Mouse (Mus musculus) myocyte (in vitro differentiated cells): Measurements from ENCODE around the gene Ccdc152.

ENCODE experiments used
- E2F4 ChIP-seq: IDR thresholded peaks from one replicate; pipeline ENCODE4 v1.6.1; 2011; ENCODE audit warnings: mild to moderate bottlenecking, control low read depth, moderate library complexity; ENCODE audit not compliant: insufficient read depth
- MAX ChIP-seq: IDR thresholded peaks from one replicate; pipeline ENCODE4 v1.6.1; 2011; ENCODE audit warnings: low read depth, mild to moderate bottlenecking, control low read depth
- MYOG ChIP-seq, 3 experiments: IDR thresholded peaks; one replicate each; pipeline ENCODE4 v1.6.1; 2011; ENCODE audit warnings: control low read depth in 2 of 3, low read depth in 2 of 3, mild to moderate bottlenecking in 2 of 3; ENCODE audit not compliant: insufficient read length in 2 of 3, control insufficient read depth in 1 of 3, insufficient read depth in 1 of 3
- POLR2A ChIP-seq: IDR thresholded peaks from one replicate; pipeline ENCODE4 v1.6.1; 2011; ENCODE audit warnings: low read depth, mild to moderate bottlenecking, control low read depth, moderate library complexity; ENCODE audit not compliant: insufficient read length
- POLR2AphosphoS2 ChIP-seq: IDR thresholded peaks from one replicate; pipeline ENCODE4 v1.6.1; 2011; ENCODE audit warnings: low read depth, control low read depth; ENCODE audit not compliant: insufficient read length
- REST ChIP-seq: IDR thresholded peaks from one replicate; pipeline ENCODE4 v1.6.1; 2011; ENCODE audit warnings: mild to moderate bottlenecking, control low read depth, moderate library complexity; ENCODE audit not compliant: insufficient read depth, insufficient read length
- TCF12 ChIP-seq: IDR thresholded peaks from one replicate; pipeline ENCODE4 v1.6.1; 2011; ENCODE audit warnings: mild to moderate bottlenecking, control low read depth; ENCODE audit not compliant: poor library complexity, insufficient read depth, severe bottlenecking
- TCF3 ChIP-seq: IDR thresholded peaks from one replicate; pipeline ENCODE4 v1.6.1; 2011; ENCODE audit warnings: low read depth, control low read depth; ENCODE audit not compliant: insufficient read length
- USF1 ChIP-seq: IDR thresholded peaks from one replicate; pipeline ENCODE4 v1.6.1; 2011; ENCODE audit warnings: low read depth, mild to moderate bottlenecking, control low read depth, moderate library complexity

DNA sequence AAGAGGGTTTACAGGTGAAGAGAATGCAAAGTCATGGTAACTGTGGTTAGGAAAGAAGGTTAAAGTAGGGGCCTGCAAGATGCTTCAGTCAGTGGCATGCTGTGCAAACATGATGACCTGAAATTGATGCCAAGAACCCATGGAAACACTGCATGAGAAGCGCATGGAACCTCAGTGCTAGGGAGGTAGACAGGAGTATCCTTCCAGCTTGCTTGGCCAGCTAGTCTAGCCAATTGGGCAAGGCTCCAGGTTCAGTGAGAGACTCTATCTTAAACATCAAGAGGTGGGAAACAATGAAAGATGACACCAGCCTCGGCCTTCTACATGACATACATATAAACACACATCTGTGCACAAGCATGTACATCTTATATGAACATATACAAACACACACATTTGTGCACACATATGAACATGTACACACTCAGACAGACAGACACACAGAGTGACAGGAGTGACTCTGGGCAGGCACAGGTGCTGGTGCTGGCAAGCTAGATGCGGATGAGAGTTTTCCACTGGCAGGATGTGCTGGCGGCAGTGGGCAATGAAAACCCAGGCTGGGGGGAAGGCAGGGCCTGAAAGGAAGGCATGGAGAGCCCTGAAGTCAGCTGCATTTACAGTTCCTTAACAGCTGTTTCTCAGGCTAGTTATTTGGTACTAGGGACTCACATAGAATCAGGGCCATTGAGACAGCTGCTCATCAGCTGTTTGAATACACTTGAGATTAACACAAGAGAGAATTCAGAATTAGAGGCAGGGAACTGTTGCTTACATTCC lies 38.7 kb upstream of the Ccdc152 start:
- TF ChIP-seq POLR2A (no peak), MYOG (IDR thresholded peaks at IDR 0.05; ENCODE audit: control insufficient read depth in 1 of 3, insufficient read depth in 1 of 3, insufficient read length in 2 of 3, low read depth in 2 of 3) (peak; percentile 59 to 95 (median 74)), TCF12 (peak; percentile 82), USF1 (no peak), TCF3 (no peak), POLR2AphosphoS2 (no peak), MAX (no peak), REST (no peak), E2F4 (no peak)
